Mouse (Mus musculus): ENCODE data around the gene Rcvrn.

- TF ChIP-seq CTCF (IDR thresholded peaks at IDR 0.05; ENCODE audit: low read depth, low read length) (no peak), POLR2A (IDR thresholded peaks at IDR 0.05; ENCODE audit: borderline replicate concordance, low read depth, low read length) (no peak)
These were observed 9.0 kb upstream of the Rcvrn start for GRCm38 (mm10) chr11:67686109-67686508.

Data from bone marrow macrophage, adult 2 months (primary cell).